Mouse (Mus musculus) olfactory bulb, adult 2 months (tissue): ENCODE data around the gene Cox19.

ENCODE experiments used
- CTCF ChIP-seq: fragments of 200-500 bp; IDR thresholded peaks from 2 replicates; pipeline ENCODE4 v1.5.1; 2012; ENCODE audit warnings: low read depth, mild to moderate bottlenecking, low read length, moderate library complexity; ENCODE audit not compliant: insufficient read depth
- POLR2A ChIP-seq: fragments of 200-500 bp; IDR thresholded peaks from 2 replicates; pipeline ENCODE4 v1.6.1; 2012; ENCODE audit warnings: mild to moderate bottlenecking, low read depth, low read length, moderate library complexity; ENCODE audit not compliant: insufficient read depth

GRCm38 (mm10) chr5:139364260-139364910, 13.2 kb upstream of the Cox19 start:
- TF ChIP-seq CTCF (no peak), POLR2A (no peak)
